ENCODE assay signal across 29 mouse cellular contexts in genomic region chr3:14884826-14885225, GRCm38 (mm10). TPM values are rescaled to one million over a fixed set of nuclear protein-coding genes. Genes with fewer than 3 reads are reported as not detected.
A peak's percentile ranks its signal among the peaks of the same experiment; 100 is the strongest.
DNase-seq lines count a peak whose midpoint lies in the region; ATAC-seq and TF ChIP-seq lines count a peak whose summit lies in the region.
"Had no signal": no experiment of that assay in that cellular context is flagged by ENCODE, and none has a peak within 500 bp of the region (broad histone marks: within the 10 kb centered on the region; RNA-seq: fewer than 3 reads in every experiment).

No protein-coding gene starts in this region.

- no peak for TF ChIP-seq EP300 in liver, embryonic 14.5 days (IDR thresholded peaks at IDR 0.05; ENCODE audit: low read depth)

- H3K9me3 ChIP-seq in erythroblast, embryonic 14.5 days (ENCODE audit: control insufficient read depth, low read length), result no peaks in the 10 kb centered on the region
- no peaks in the 10 kb centered on the region for H3K9me3 ChIP-seq in liver, embryonic 11.5 days (ENCODE audit: control insufficient read depth, low read length)
- H3K9me3 ChIP-seq in liver, embryonic 14.5 days (ENCODE audit: control insufficient read depth, low read length), result no peaks in the 10 kb centered on the region
- H3K9me3 ChIP-seq: forebrain, embryonic 13.5 days; heart, embryonic 12.5 days; hindbrain, embryonic 15.5 days; megakaryocyte, embryonic 14.5 days; neural tube, embryonic 15.5 days had no signal

- H3K4me2 ChIP-seq in liver, embryonic 11.5 days, result peak overlapping the region; percentile 62; the same call in 1 of the 2 replicates
- peak overlapping the region; percentile 85 for H3K4me2 ChIP-seq in liver, embryonic 14.5 days (ENCODE audit: low read depth)
- H3K4me2 ChIP-seq: forebrain, embryonic 13.5 days; heart, embryonic 12.5 days; hindbrain, embryonic 15.5 days; neural tube, embryonic 15.5 days had no signal

- no peaks in the 10 kb centered on the region for H3K27me3 ChIP-seq in erythroblast, embryonic 14.5 days (ENCODE audit: control insufficient read depth)
- no peaks in the 10 kb centered on the region for H3K27me3 ChIP-seq in liver, embryonic 11.5 days (replicated peaks; ENCODE audit: control insufficient read depth, insufficient read depth, low read length)
- no peaks in the 10 kb centered on the region for H3K27me3 ChIP-seq in liver, embryonic 14.5 days (ENCODE audit: control insufficient read depth, insufficient read depth, low read length)
- H3K27me3 ChIP-seq: CH12.LX; heart, embryonic 12.5 days; hindbrain, embryonic 15.5 days; megakaryocyte, embryonic 14.5 days; neural tube, embryonic 15.5 days; Patski had no signal

- peaks cover 56% of the 10 kb centered on the region for H3K4me1 ChIP-seq in erythroblast, embryonic 14.5 days (ENCODE audit: control insufficient read depth)
- peaks cover 18% of the 10 kb centered on the region for H3K4me1 ChIP-seq in liver, embryonic 11.5 days (replicated peaks; ENCODE audit: control insufficient read depth, insufficient read depth, low read length)
- H3K4me1 ChIP-seq in liver, embryonic 14.5 days (replicated peaks; ENCODE audit: control insufficient read depth in 2 of 2, insufficient read depth in 2 of 2, low read length in 1 of 2), result peaks cover 36 to 43% of the 10 kb centered on the region in 2 experiments
- H3K4me1 ChIP-seq: hindbrain, embryonic 15.5 days had no signal

- H3K4me3 ChIP-seq in erythroblast, embryonic 14.5 days (replicated peaks), result peak overlapping the region; percentile 79
- no peak overlapping the region for H3K4me3 ChIP-seq in liver, embryonic 11.5 days (ENCODE audit: low read depth, low read length)
- H3K4me3 ChIP-seq in liver, embryonic 14.5 days (ENCODE audit: insufficient read depth in 1 of 2, low read depth in 2 of 2, low read length in 2 of 2), result peak overlapping the region; percentile 25 to 85; a peak in 3 of 4 replicates
- H3K4me3 ChIP-seq: forebrain, embryonic 13.5 days; heart, embryonic 12.5 days; hindbrain, embryonic 15.5 days; megakaryocyte, embryonic 14.5 days; neural tube, embryonic 15.5 days had no signal

- ATAC-seq in erythroblast, adult 5-6 weeks (replicated peaks; ENCODE audit: low FRiP score, poor library complexity, severe bottlenecking), result no peak
- no peak for ATAC-seq in liver, embryonic 11.5 days (replicated peaks; ENCODE audit: low FRiP score)
- no peak for ATAC-seq in liver, embryonic 14.5 days (ENCODE audit: insufficient read depth)
- ATAC-seq: forebrain, embryonic 13.5 days; inflammation-experienced regulatory T-cells, adult 6 months; Patski had no signal

- peak overlapping the region; percentile 4; the same call in 1 of the 2 replicates for H3K27ac ChIP-seq in liver, embryonic 11.5 days (ENCODE audit: low read depth, low read length)
- peak overlapping the region; percentile 71 for H3K27ac ChIP-seq in liver, embryonic 14.5 days
- H3K27ac ChIP-seq: forebrain, embryonic 13.5 days; hindbrain, embryonic 15.5 days; neural tube, embryonic 15.5 days had no signal

- TF ChIP-seq CTCF in liver, embryonic 14.5 days (IDR thresholded peaks at IDR 0.05; ENCODE audit: low read depth), result no peak

- peaks cover 39% of the 10 kb centered on the region for H3K36me3 ChIP-seq in erythroblast, embryonic 14.5 days (ENCODE audit: control insufficient read depth)
- 0 out of 2 replicates have a peak, but pooled peaks cover under 1% of the 10 kb centered on the region for H3K36me3 ChIP-seq in liver, embryonic 11.5 days (ENCODE audit: control insufficient read depth, insufficient read depth, low read length)
- H3K36me3 ChIP-seq in liver, embryonic 14.5 days (replicated peaks; ENCODE audit: control insufficient read depth, insufficient read depth, low read depth), result peaks cover 29% of the 10 kb centered on the region
- H3K36me3 ChIP-seq: heart, embryonic 12.5 days; hindbrain, embryonic 15.5 days; neural tube, embryonic 15.5 days had no signal

- no peak overlapping the region for H3K9ac ChIP-seq in liver, embryonic 11.5 days (ENCODE audit: low read depth, low read length)
- H3K9ac ChIP-seq in liver, embryonic 14.5 days (replicated peaks), result peak overlapping the region; percentile 99
- H3K9ac ChIP-seq: forebrain, embryonic 13.5 days; heart, embryonic 12.5 days; hindbrain, embryonic 15.5 days; neural tube, embryonic 15.5 days had no signal

- DNase-seq in liver, embryonic 11.5 days (ENCODE audit: low spot score), result no peak
- DNase-seq in liver, result no peak
- DNase-seq in liver, embryonic 14.5 days (ENCODE audit: low read depth in 3 of 3, low spot score in 3 of 3), result no peak
- DNase-seq in urinary bladder, postnatal 25 days (ENCODE audit: low spot score), result no peak
- DNase-seq in neural tube, embryonic 10.5 days (ENCODE audit: extremely low spot score, low spot score), result no peak
- DNase-seq: adrenal gland, postnatal 25 days; cerebellum, adult 18-20 months; cerebellum, postnatal 10 days; gastrocnemius, postnatal 14 days; heart, adult 18-20 months; heart, postnatal 10 days; kidney, adult 11 months; kidney, postnatal 14 days; layer of hippocampus, postnatal 36 days; lung, postnatal 36 days; midbrain, embryonic 14.5 days; retina, postnatal 1 day; right cerebral cortex, postnatal 14 days had no signal

RNA-seq across cellular contexts. Expression of gene Car2, which starts 1.2 kb away (rescaled TPM):
- polyA plus RNA-seq in erythroblast, embryonic 14.5 days (2012), result 122 and 268 TPM in 2 replicates
- 2,221 and 2,248 TPM in 2 replicates for total RNA-seq in erythroblast, adult 5-6 weeks (2015; ENCODE audit: low replicate concordance)
- total RNA-seq in erythroblast, adult 5-6 weeks (2017; ENCODE audit: low replicate concordance), result 2,517 and 3,025 TPM in 2 replicates
- 1,283 and 1,400 TPM in 2 replicates for polyA plus RNA-seq in liver, embryonic 11.5 days (2014; fragmentation: Nextera tagmentation; extraction: Ambion mirVana)
- polyA plus RNA-seq in liver, embryonic 14.5 days (2012; rRNA removed), result 960 and 1,504 TPM in 2 replicates
- 2,373 and 2,511 TPM in 2 replicates for polyA plus RNA-seq in liver, embryonic 14.5 days (2014; fragmentation: Nextera tagmentation; extraction: Ambion mirVana)

RNA-seq across cellular contexts. Expression of gene Car3, which starts 21.5 kb away (rescaled TPM):
- 0.10 and 0.23 TPM in 2 replicates for polyA plus RNA-seq in erythroblast, embryonic 14.5 days (2012)
- total RNA-seq in erythroblast, adult 5-6 weeks (2015; ENCODE audit: low replicate concordance), result 0.38 TPM in 1 of 2 replicates, not detected in the other
- total RNA-seq in erythroblast, adult 5-6 weeks (2017; ENCODE audit: low replicate concordance), result 0.85 TPM in 1 of 2 replicates, not detected in the other
- polyA plus RNA-seq in liver, embryonic 11.5 days (2014; fragmentation: Nextera tagmentation; extraction: Ambion mirVana), result 3.2 and 3.5 TPM in 2 replicates
- polyA plus RNA-seq in liver, embryonic 14.5 days (2012; rRNA removed), result 30.6 and 33.2 TPM in 2 replicates
- polyA plus RNA-seq in liver, embryonic 14.5 days (2014; fragmentation: Nextera tagmentation; extraction: Ambion mirVana), result 80.3 and 134 TPM in 2 replicates
- total RNA-seq: monocyte, adult 5-6 weeks had no signal
- polyA plus RNA-seq: inflammation-experienced regulatory T-cells, adult 6 months had no signal
